Mouse (Mus musculus) testis, postnatal 10 days (tissue): Measurements from ENCODE around the gene Kcnd3.

Source experiments
- DNase-seq: peaks from one replicate; pipeline ENCODE4 v3.0.0; 2021; ENCODE audit warnings: low spot score

Gene Kcnd3

DNA sequence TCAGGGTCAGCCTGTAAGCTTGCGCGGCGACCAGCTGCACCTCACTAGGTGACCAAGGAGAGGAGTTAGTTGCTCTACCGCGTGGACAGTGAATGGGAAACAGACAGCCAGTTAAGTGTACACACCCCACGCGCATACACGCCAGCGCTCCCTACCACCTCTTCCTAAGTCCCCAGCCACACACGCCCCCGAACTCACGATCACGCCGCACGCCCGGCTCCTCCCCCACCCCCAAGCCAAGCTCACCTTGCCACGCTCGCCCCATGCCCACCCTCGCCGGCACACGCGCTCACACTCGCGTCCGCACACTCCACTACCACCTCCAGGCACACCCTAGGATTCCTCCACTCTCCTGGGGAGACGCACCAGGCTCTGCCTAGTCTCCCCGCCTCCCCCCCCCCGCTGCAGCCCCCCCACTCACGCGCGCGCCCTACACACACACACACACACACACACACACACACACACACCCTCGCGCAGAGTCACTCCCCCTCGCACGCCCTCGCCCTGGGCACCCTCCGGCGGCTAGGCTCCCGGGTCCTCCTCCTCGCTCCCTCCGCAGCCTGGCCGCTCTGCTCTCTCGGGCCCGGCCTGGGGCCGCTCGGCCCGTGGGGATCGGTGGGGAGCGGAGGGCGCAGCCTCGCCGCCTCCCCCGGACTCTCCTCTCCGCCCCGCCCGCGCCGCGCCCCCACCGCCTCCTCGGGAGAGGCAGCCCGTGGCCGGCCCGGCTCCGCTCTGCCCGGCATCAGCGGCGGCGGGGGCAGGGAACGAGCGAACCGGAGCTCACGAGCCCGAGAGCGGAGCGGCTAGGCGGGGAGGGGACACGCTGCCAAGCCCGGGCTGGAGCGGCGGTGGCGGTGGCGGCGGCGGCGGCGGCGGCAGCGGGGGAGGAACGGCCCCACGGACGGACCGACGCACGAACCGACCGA, at the start of gene Kcnd3:
Gene Kcnd3, plus strand, starts transcription at position 704 of the 929 bp plus-strand sequence.
- peak; percentile 80 for DNase-seq

GRCm38 (mm10) chr3:105402676-105403075, 49.5 kb upstream of the Kcnd3 start:
- DNase-seq = no peak

- no peak for DNase-seq
Observed at GRCm38 (mm10) chr3:105403410-105404076, 48.6 kb upstream of the Kcnd3 start.

GRCm38 (mm10) chr3:105404077-105404446, 48.1 kb upstream of the Kcnd3 start:
- peak; percentile 89 for DNase-seq

DNA sequence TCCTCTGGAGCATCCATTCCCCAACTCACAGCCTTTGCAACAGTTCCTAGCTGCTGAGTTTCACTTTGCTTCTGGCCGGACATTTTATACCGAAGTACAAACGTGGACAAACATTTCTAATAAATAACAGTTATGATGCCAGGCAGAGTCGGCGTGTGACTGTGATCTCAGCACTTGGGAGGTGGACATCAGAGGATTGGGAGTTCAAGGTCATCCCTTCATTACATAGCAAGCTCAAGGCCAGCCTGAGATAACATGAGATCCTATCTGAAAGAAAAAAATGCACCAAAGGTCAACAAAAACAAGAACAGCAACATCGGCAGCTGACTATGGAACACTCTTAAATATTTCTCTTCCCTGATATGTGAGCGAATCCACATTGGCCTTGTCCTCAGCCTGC, 46.6 kb upstream of the Kcnd3 start:
- no peak for DNase-seq

DNA sequence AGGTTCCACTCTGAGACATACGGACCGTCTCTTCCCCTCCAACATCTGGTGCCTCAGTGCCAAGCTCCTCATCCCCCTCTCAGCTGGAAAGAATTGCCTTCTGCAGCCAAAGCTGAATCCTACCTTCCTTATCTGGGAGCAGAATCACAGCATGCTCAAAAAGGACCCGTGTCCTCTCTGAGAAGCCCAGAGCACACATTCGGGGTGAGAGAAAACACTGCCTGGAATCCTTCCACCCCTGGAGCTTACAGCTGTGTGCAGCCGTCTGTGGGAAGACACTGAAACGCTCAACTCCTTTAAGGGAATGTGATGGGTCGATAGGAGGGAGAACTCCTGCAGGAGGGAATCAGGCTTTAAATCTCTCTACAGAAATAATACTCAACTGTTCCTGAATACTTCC, 46.1 kb upstream of the Kcnd3 start:
- peak; percentile 56 for DNase-seq

DNA sequence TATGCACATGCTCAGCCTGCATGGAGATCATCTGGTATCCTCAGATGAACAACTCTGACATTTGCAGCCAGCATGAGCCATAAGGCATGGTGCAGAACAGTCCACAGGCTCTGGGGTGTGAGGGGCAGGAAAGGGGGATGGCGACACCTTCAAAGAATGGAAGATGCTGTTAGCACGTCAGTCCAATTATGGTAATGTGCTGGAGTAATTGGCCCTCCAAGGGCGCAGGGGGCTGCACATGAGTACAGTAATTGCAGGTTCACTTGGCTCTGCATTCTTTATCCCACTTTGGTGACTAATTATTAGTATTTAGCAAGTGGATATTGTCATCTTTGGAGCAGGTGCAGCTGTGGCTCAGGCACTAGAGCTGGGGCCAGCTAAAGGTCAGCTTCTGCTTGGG, 43.9 kb upstream of the Kcnd3 start:
- DNase-seq = no peak

DNA sequence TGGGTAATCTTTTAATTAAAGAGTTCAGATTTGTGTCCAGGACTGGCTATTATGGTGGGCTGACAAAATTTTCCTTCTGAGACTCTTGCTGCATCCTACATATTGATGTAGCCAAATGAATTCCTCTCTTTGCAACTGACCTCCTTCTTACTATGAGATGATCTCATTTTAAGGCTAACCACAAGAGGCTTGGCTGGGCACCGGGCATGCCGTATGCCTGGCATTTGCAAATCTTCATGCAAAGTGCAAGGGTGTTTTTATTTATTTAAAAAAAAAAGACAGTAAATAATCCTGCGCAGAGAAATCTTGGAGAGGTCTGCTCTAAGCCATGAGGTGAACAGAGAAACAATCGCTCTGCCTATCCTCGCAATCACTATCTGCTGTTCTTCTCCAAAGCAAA, 41.3 kb upstream of the Kcnd3 start:
- no peak for DNase-seq

- no peak for DNase-seq
Observed at GRCm38 (mm10) chr3:105411776-105412175, 40.4 kb upstream of the Kcnd3 start.

DNA sequence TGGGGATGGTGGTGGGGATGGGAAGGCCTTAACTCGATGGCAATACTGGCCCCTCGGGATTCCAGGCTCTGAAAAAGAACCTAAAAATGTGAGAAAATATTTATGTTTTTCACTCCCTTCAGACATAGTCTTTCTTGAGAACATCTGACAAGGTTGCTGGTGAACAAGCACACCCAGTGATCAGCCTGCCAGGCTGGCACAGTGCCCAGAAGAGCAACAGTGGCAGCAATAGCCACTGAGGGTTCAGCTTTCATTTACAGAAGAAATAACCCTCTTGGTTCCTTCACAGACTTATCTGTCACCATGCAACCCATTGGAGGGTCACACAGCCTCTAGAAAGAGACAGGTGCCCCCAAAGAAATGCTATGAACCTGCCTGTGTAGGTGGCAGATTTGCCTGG, 39.9 kb upstream of the Kcnd3 start:
- DNase-seq = peak; percentile 56

DNA sequence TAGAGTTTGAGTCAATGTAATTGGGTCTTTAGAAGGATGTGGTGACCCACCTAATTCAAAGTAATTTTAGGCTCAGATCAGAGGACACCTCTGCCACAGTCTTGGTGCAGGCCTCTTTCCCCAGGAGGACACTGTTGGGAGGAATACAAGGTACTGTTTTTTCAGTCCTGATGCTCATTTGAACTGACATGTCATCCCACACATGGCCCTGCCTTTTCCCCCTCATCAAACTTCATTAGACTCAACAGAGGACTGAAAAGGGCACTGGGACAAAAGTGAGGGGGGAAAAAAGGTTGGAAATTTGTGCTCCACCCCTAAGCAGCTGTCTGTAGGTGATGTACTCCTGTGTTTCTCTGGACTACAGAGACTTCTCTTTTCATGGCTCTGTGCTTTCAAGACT, 39.4 kb upstream of the Kcnd3 start:
- no peak for DNase-seq

GRCm38 (mm10) chr3:105418441-105418840, 33.7 kb upstream of the Kcnd3 start:
- no peak for DNase-seq

DNA sequence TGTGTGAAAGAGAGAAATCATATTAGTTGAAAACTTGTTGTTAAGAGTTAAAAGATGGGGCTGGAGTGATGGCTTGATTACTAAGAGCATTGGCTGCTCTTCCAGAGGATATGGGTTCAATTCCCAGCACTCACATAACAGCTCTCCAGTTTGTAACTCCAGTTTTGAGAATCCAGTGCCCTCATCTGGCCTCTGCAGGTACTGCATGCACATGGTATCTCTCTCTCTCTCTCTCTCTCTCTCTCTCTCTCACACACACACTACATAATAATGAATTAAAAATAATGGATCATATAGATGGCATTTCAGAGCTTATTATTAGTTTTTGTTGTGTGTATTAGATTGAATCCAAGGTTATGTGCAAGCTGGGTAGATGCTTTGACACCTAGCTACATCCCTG, 29.7 kb upstream of the Kcnd3 start:
- DNase-seq = no peak

DNA sequence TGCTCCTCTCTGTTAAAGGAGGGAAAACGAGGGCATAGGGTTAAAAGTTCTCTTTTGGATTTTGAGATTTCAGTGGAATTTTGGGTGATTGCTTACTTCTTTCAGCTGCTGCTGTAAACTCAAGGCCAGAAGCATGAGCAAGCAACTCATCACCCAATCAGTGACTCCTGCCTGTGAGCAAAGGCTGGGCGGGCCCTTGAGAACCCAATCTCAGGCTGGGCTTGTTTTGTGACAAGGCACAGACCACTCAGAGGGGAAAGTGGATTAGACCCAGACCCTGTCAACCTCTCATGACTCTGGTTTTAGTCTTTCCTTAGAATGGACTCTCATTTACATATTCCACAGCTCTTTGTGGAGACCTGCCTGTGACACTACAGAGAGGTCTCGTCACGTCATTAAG, 28.7 kb upstream of the Kcnd3 start:
- no peak for DNase-seq

DNA sequence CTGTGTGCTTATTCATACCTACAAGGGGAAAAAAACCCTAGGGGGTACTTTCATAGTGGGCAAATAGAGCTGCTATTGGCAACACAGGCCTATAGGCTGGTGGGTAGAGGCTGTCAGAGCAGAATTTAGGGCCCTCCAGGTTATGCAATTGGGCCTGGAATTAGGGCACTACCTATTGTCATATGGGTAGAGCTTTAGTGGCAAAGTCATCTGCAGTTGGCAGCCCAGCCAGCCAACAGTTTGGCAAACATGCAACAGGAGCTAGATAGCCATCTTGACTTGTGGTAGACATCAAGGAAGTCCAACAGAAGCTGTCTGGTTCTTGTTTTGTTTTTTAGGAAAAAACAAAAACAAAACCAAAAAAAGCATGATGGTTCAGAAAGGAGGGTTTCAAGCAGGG, 23.5 kb upstream of the Kcnd3 start:
- no peak for DNase-seq

DNA sequence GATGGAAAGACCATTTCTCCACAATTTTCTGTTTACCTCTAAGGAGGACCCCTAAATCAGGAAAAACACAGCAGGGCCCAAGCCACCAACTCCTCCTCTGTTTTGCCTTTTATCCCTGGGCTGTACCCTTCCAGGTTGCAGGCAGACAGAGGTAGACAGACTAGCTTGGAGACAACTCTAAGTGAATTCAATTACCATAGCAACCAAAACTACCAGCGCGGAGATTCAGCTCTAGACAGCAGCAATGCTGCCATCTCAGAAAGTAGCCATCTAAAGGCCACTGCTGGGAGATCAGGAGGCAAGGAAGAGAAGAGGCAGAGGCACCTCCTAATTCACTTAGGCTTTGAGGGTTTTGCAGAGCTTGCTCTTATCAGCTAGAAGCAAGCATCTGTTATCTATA, 15.7 kb upstream of the Kcnd3 start:
- DNase-seq = no peak

DNA sequence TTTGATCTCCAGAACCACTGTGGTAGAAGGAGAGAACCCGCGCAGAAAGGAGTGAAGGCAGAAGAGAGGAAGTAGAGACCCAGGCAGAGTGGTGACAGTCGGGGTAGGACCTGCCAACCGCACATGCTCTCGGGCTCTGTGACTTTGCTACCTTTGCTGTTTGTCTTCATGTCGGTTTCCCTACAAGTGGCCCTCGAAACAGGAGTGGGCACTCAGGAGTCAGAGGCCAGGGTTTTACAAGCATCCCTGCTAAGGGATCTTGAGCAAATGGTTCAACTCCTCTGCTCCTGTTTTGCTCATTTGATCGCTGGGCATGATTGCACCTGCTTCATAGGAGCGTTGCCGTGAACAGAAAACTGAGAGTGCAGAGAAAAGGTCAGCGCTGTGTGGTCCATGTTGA, 15.2 kb upstream of the Kcnd3 start:
- no peak for DNase-seq

DNA sequence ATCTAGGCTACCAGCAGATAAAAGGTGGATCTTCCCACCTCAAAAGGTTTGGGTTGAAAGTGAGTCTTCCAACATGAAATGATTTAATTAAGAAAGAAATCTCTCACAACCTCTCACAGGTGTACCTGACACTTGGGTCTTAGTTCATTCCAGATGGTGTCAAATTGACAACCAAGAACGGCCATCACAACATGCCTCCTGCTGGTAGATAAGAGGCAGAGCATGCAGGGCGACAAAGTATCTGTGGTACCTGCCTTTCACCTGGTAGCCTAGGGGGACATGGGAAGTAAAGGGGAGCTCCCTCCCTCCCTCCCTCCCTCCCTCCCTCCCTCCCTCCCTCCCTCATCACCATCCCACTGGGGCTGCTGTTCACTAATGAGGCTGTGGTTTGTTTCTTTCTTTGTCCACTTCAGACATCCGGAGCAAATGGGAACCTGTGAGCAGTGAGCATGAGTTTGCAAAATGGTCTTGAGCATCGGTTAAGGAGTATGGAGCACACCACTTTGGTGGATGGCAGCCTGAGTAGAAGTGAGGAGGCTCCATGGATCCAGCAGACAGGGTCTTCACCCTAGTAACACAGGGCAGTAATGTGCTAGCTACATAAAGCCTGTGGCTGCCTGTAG, 11.1 kb upstream of the Kcnd3 start:
- no peak for DNase-seq

GRCm38 (mm10) chr3:105450641-105451470, 1.3 kb upstream of the Kcnd3 start:
- peak; percentile 69 for DNase-seq

GRCm38 (mm10) chr3:105452556-105453213, 555 bp downstream of the Kcnd3 start:
- peak; percentile 71 for DNase-seq

DNA sequence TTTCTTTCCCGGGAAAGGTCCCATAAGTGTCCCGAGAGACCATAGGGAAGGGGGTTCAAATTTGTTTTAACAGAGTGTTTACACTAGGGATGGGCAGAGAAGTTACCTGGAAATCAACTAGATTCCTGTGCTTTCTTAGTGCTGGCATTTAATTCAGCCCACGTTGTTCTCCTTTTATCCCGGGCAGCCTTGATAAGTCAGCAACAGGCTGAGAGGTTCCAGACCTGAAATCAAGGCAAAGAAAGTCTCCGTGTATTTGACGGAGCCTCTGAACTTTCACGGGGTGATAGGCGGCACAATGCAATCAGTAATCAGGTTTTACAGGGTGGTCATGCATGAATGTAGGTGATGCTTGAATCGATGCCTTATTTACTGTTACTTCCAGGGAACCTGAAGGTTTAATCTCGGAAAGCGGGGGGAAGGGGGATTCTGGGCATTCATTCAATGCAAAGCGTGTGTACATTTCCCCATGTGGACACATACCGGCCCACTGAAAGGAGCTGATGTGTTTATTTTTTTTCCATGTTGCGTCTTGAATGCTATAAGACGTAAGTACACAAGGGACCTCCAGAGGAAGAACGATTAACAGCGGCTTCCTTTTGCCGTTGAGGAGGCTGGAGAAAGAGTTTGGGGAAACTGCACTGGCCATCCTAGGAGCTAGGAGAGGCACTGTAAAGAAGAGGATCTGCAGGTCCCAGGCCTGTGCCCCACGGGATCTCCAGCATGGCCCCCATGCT, 1.3 kb downstream of the Kcnd3 start:
- no peak for DNase-seq
